Mouse (Mus musculus): ENCODE measurements around the gene Gsdma2. TPM values are rescaled to one million over a fixed set of nuclear protein-coding genes. Genes with fewer than 3 reads are reported as not detected.

Gene Gsdma2
- total RNA-seq, 2 experiments from 2014 or later: not detected

- no peak for DNase-seq
Measured at GRCm38 (mm10) chr11:98701213-98701670, 54.7 kb downstream of the Gsdma2 start, which contains the start of gene Csf3. Csf3 (plus strand) TSS chr11:98701263.

GRCm38 (mm10) chr11:98702323-98702722 lies 55.8 kb downstream of the Gsdma2 start:
- no peak for DNase-seq

- DNase-seq: no peak
Measured at GRCm38 (mm10) chr11:98705021-98705420, 58.5 kb downstream of the Gsdma2 start.

Other genes with a start within 250 kb of the Gsdma2 start
- gene Pgap3, start 246.3 kb upstream of the Gsdma2 start, total RNA-seq (2021): 1 to 10 TPM; 8.3 to 8.4 TPM
- gene Erbb2, start 234.3 kb upstream of the Gsdma2 start, total RNA-seq (2021): 1 to 10 TPM; 1.6 to 2.1 TPM
- 10 to 100 TPM; 97.9 to 99.2 TPM for gene Mien1, start 207.8 kb upstream of the Gsdma2 start, total RNA-seq (2021)
- gene Grb7, start 200.4 kb upstream of the Gsdma2 start, total RNA-seq (2021): 1 to 10 TPM; 1.4 to 2.1 TPM
- not detected for gene Ikzf3, start 100.7 kb upstream of the Gsdma2 start, total RNA-seq (2021)
- gene Zpbp2, start 95.7 kb upstream of the Gsdma2 start, total RNA-seq (2021): not detected
- 10 to 100 TPM; 55.7 to 61.4 TPM for gene Ormdl3, start 59.4 kb upstream of the Gsdma2 start, total RNA-seq (2021)
- gene Lrrc3c, start 48.5 kb upstream of the Gsdma2 start, total RNA-seq (2021): not detected
- 10 to 100 TPM; 12.8 to 16.2 TPM for gene Gm12355, start 21.1 kb upstream of the Gsdma2 start, total RNA-seq (2021)
- gene Gsdma3, start 20.4 kb upstream of the Gsdma2 start, total RNA-seq (2021): under 1 TPM in 1 of 2 experiments, not detected in 1; 0.25 TPM
- not detected for gene Gsdma, start 17.6 kb downstream of the Gsdma2 start, total RNA-seq (2021)
- gene Psmd3, start 35.8 kb downstream of the Gsdma2 start, total RNA-seq (2021): 100 to 1,000 TPM; 125 to 126 TPM
- not detected for gene Csf3, start 54.5 kb downstream of the Gsdma2 start, total RNA-seq (2021)
- 100 to 1,000 TPM; 127 to 140 TPM for gene Med24, start 82.7 kb downstream of the Gsdma2 start, total RNA-seq (2021)
- 100 to 1,000 TPM; 956 to 985 TPM for gene Thra, start 93.9 kb downstream of the Gsdma2 start, total RNA-seq (2021)
- 10 to 100 TPM; 59.1 to 78.4 TPM for gene Nr1d1, start 128.6 kb downstream of the Gsdma2 start, total RNA-seq (2021)
- gene Msl1, start 148.8 kb downstream of the Gsdma2 start, total RNA-seq (2021): 100 to 1,000 TPM; 185 to 187 TPM
- gene Casc3, start 158.1 kb downstream of the Gsdma2 start, total RNA-seq (2021): 10 to 100 TPM; 52.2 to 61.2 TPM
- 100 to 1,000 TPM; 204 to 218 TPM for gene Rapgefl1, start 190.0 kb downstream of the Gsdma2 start, total RNA-seq (2021)
- 10 to 100 TPM; 67.3 to 72.9 TPM for gene Wipf2, start 216.9 kb downstream of the Gsdma2 start, total RNA-seq (2021)

Measured in layer of hippocampus, postnatal 36 days (tissue).